Mouse (Mus musculus) cerebellum, adult 2 months (tissue): ENCODE data around the gene Tm4sf4. TPM values are rescaled to one million over a fixed set of nuclear protein-coding genes. Genes with fewer than 3 reads are reported as not detected.

Experiments
- DNase-seq, 2 experiments: peaks; one replicate each; pipeline ENCODE4 v3.0.0; 2021
- H3K27ac ChIP-seq: fragments of 200-500 bp; 2 replicates; pipeline ENCODE4 v1.5.1; 2012; ENCODE audit warnings: low read length, control low read depth, inconsistent platforms; ENCODE audit not compliant: insufficient read depth
- H3K27me3 ChIP-seq: fragments of 200-500 bp; 2 replicates; pipeline ENCODE4 v1.6.1; 2012; ENCODE audit warnings: inconsistent platforms, mild to moderate bottlenecking, low read length, moderate library complexity; ENCODE audit not compliant: control insufficient read depth, insufficient read depth
- H3K4me1 ChIP-seq: fragments of 200-500 bp; 2 replicates; pipeline ENCODE4 v1.6.1; 2011; ENCODE audit warnings: low read length; ENCODE audit not compliant: control insufficient read depth, insufficient read depth
- H3K4me3 ChIP-seq: fragments of 200-500 bp; replicated peaks from 2 replicates; pipeline ENCODE3; 2011; ENCODE audit warnings: mild to moderate bottlenecking, low read depth, low read length, control low read depth; ENCODE audit not compliant: insufficient read depth
- CTCF ChIP-seq: fragments of 200-500 bp; IDR thresholded peaks from 2 replicates; pipeline ENCODE4 v1.5.1; 2011; ENCODE audit warnings: low read depth, mild to moderate bottlenecking, control low read depth, low read length, moderate library complexity, borderline replicate concordance; ENCODE audit not compliant: insufficient read depth
- POLR2A ChIP-seq: fragments of 200-500 bp; IDR thresholded peaks from 2 replicates; pipeline ENCODE4 v1.6.1; 2011; ENCODE audit warnings: low read length, control low read depth, borderline replicate concordance; ENCODE audit not compliant: insufficient read depth
- WGBS: fragments of 180-500 bp; shearing (Covaris S2); methylation state at CpG from one replicate; pipeline ENCODE4 v1.1.7; 2018; 5-methylcytosine and 5-hydroxymethylcytosine counted together
- polyA plus RNA-seq: library from polyadenylated mRNA; depleted of rRNA; stranded (reverse); fragments of >200 nt; gene quantifications from 2 replicates; pipeline ENCODE4 v1.2.3, GENCODE M21; 2012; rRNA removed

Gene Tm4sf4
- polyA plus RNA-seq, 1 experiment = not detected

DNA sequence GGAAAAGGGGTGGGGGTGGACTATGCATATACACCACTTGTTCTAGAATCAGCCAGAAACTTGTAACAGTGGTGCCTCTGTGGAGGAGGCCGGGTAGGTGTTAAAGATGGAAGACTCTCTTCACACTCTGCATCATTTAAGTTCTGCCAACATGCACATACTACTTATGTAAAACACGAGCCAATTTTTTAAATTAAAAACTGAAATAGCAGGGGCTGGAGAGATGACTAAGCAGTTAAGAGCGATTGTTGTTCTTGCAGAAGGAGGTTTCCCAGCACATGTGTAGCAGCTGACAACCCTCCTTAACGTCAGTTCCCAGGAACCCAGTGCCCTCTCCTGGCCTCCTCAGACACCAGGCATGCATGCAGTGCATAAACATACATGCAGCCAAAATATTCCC lies 55.5 kb downstream of the Tm4sf4 start:
- 70% methylated on average over 4 of the region's 4 CpGs for WGBS
- TF ChIP-seq CTCF (no peak), POLR2A (no peak)

DNA sequence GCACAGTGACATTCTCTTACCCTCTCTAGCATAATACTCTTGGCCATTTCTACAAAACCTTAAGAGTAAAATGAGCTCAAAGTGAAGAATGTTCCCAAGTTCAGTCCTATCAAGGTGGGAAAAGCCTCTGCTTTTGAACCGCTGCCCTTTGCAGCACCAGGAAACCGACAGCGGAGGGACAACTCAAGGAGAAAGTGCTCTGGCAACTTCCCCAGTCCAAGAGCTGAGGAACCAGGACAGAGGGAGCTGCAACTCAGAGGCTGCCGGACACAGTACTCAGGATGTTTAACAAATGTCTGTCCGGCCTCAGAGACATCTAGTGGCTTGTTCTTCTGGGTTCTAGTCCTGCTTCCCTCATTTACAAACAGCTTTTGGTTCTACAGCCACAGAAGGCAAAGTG lies 56.9 kb downstream of the Tm4sf4 start:
- no peak overlapping the region for H3K4me3 ChIP-seq
- WGBS = 74% methylated on average over 5 of the region's 5 CpGs
- H3K27me3 ChIP-seq = no peaks in the 10 kb centered on the region
- no peaks in the 10 kb centered on the region for H3K4me1 ChIP-seq
- DNase-seq = no peak
- TF ChIP-seq CTCF = no peak
- no peak for TF ChIP-seq POLR2A
- no peak overlapping the region for H3K27ac ChIP-seq

More for the DNA sequence above, 55.5 kb downstream of the Tm4sf4 start:
- no peak for DNase-seq
- H3K4me1 ChIP-seq = no peaks in the 10 kb centered on the region
- H3K27me3 ChIP-seq = no peaks in the 10 kb centered on the region
- H3K4me3 ChIP-seq = no peak overlapping the region
- H3K27ac ChIP-seq = no peak overlapping the region

DNA sequence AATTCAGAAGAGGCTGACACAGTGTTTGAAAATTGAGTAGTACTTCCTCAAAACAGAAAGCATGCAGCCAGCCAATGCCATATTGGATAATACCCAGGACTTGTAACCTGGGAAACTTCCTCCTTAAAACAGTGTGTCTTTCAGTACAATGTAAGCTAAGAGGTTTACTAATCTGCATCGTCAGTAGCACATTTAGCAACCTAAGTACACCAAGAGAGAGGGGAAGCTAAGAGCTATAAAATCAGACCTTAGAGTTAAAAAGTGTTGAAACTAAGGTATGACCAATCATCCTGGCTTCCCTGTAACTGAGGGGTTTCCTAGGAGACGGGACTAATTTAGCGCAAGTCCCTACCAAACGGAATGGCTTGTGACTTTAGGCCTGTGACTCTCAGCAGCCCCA lies 61.0 kb downstream of the Tm4sf4 start:
- no peak overlapping the region for H3K27ac ChIP-seq
- DNase-seq = no peak
- no peak overlapping the region for H3K4me3 ChIP-seq
- 86% methylated on average over 4 of the region's 4 CpGs for WGBS
- TF ChIP-seq CTCF = no peak
- no peaks in the 10 kb centered on the region for H3K27me3 ChIP-seq
- H3K4me1 ChIP-seq = no peaks in the 10 kb centered on the region

DNA sequence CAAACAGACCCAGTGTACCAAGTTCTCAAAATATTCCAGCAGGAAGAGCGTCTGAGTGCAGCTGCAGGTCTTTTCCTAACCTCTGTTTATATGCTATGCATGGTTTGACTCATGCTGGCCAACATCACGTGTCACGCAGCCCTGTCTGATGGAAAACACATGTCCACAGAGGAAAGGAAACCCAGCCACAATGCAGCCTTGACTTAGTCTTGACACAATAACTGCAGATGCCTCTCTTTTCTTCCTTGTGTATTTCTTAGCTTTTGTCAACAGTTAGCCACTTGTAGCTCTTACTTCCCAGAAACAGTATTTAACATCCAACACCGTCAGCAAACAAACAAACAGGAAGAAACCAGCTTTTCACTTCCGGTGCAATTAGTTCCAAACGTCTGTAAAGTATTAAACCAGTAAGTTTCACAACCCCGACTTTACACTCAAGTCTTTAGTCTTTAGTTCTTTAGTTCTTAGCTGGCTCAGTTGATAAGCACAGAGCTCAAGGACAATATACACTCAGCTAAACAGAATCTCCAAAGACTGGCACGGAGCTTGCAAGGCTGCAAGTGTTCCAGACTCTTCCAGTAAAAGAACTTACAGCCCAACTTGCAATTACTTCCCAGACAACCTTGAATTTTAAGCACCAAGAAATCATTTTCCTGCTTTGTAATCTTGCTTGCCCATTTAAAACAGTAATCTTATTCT lies 62.5 kb downstream of the Tm4sf4 start:
- Histone ChIP-seq H3K4me3 (no peak overlapping the region), H3K27ac (no peak overlapping the region), H3K4me1 (no peaks in the 10 kb centered on the region), H3K27me3 (no peaks in the 10 kb centered on the region)
- WGBS = 80% methylated on average over 8 of the region's 8 CpGs
- no peak for DNase-seq
- no peak for TF ChIP-seq POLR2A
- no peak for TF ChIP-seq CTCF

Other genes with a start within 250 kb of the Tm4sf4 start
- gene Tm4sf1, start 123.3 kb upstream of the Tm4sf4 start, polyA plus RNA-seq = 28.0 and 30.8 TPM in 2 replicates
- gene Wwtr1, start 150.6 kb downstream of the Tm4sf4 start, polyA plus RNA-seq = 10.0 and 10.6 TPM in 2 replicates
- gene Commd2, start 226.4 kb downstream of the Tm4sf4 start, polyA plus RNA-seq = 25.9 and 28.9 TPM in 2 replicates